Mouse (Mus musculus) liver, adult 2 months (tissue): ENCODE data around the gene Vps50.

Experiments used
- CTCF ChIP-seq: fragments of 200-500 bp; IDR thresholded peaks from 2 replicates; pipeline ENCODE4 v1.5.1; 2011; ENCODE audit warnings: low read depth, low read length, control low read depth
- POLR2A ChIP-seq: fragments of 200-500 bp; IDR thresholded peaks from 2 replicates; pipeline ENCODE4 v1.6.1; 2011; ENCODE audit warnings: low read length, control low read depth; ENCODE audit not compliant: insufficient read depth; ENCODE audit errors: extremely low read depth

- TF ChIP-seq POLR2A (no peak), CTCF (no peak)
Measured at GRCm38 (mm10) chr6:3476299-3476698, 21.9 kb upstream of the Vps50 start.
